Mouse (Mus musculus) midbrain, embryonic 14.5 days (tissue): ENCODE data around the gene Mndal. TPM values are rescaled to one million over a fixed set of nuclear protein-coding genes. Genes with fewer than 3 reads are reported as not detected.
"Not testable (repeated sequence)": the region's sequence is repeated elsewhere in the genome, so short reads cannot be mapped to it uniquely, and the experiment has no call there.

Experiments
- ATAC-seq: fragments of 200-750 bp; cut with Nextera tagmentation; 2 replicates; pipeline ENCODE4 v1.8.0; 2017; ENCODE audit warnings: moderate number of reproducible peaks, moderate library complexity; ENCODE audit not compliant: low FRiP score, low TSS enrichment
- DNase-seq: peaks from one replicate; pipeline ENCODE4 v3.0.0-alpha.2; 2015
- H3K27ac ChIP-seq: fragments of 300-500 bp; sonication (generic); replicated peaks from 2 replicates; pipeline ENCODE4 v1.5.1; 2014; ENCODE audit warnings: mild to moderate bottlenecking, low read depth, low read length, moderate library complexity
- H3K27me3 ChIP-seq: fragments of 300-500 bp; sonication (generic); 2 replicates; pipeline ENCODE4 v1.6.1; 2014; ENCODE audit warnings: low read length, control low read depth, mixed read lengths; ENCODE audit not compliant: control insufficient read depth, insufficient read depth
- H3K36me3 ChIP-seq: fragments of 300-500 bp; sonication (generic); 2 replicates; pipeline ENCODE4 v1.6.1; 2014; ENCODE audit warnings: low read length, control low read depth; ENCODE audit not compliant: control insufficient read depth, insufficient read depth
- H3K4me1 ChIP-seq: fragments of 300-500 bp; sonication (generic); 2 replicates; pipeline ENCODE4 v1.6.1; 2014; ENCODE audit warnings: mild to moderate bottlenecking, antibody characterized with exemption, low read length, control low read depth; ENCODE audit not compliant: control insufficient read depth, insufficient read depth
- H3K4me2 ChIP-seq: fragments of 300-500 bp; sonication (generic); 2 replicates; pipeline ENCODE4 v1.6.1; 2014; ENCODE audit warnings: mild to moderate bottlenecking, low read length, moderate library complexity
- H3K4me3 ChIP-seq: fragments of 300-500 bp; sonication (generic); replicated peaks from 2 replicates; pipeline ENCODE4 v1.5.1; 2014; ENCODE audit warnings: low read depth, low read length
- H3K9ac ChIP-seq: fragments of 300-500 bp; sonication (generic); replicated peaks from 2 replicates; pipeline ENCODE4 v1.6.1; 2014; ENCODE audit warnings: mild to moderate bottlenecking, low read length, moderate library complexity
- H3K9me3 ChIP-seq: fragments of 300-500 bp; sonication (generic); 2 replicates; pipeline ENCODE4 v1.6.1; 2016; ENCODE audit warnings: low read length, control low read depth, mixed read lengths; ENCODE audit not compliant: control insufficient read depth
- WGBS: fragments of 180-500 bp; shearing (Covaris S2); extraction: QIAGEN DNeasy Blood & Tissue Kit; methylation state at CpG from one replicate; pipeline ENCODE4 v1.1.7; 2014; 5-methylcytosine and 5-hydroxymethylcytosine counted together
- polyA plus RNA-seq: library from polyadenylated mRNA; unstranded; fragments of >200 nt; fragmentation: Nextera tagmentation; extraction: Ambion mirVana; gene quantifications from 2 replicates; pipeline ENCODE4 v1.2.1, GENCODE M21; 2014

Mndal gene
- polyA plus RNA-seq, 1 experiment from 2014 or later: 1.5 TPM

GRCm38 (mm10) chr1:173911808-173912464, 30.4 kb downstream of the Mndal start:
- H3K4me2 ChIP-seq: no peak overlapping the region
- no peak for ATAC-seq
- H3K4me3 ChIP-seq: no peak overlapping the region
- WGBS: 94% methylated on average over 2 of the region's 2 CpGs
- H3K9ac ChIP-seq: no peak overlapping the region
- H3K27me3 ChIP-seq: no peaks in the 10 kb centered on the region
- no peaks in the 10 kb centered on the region for H3K4me1 ChIP-seq
- H3K9me3 ChIP-seq: no peaks in the 10 kb centered on the region
- H3K27ac ChIP-seq: no peak overlapping the region
- no peak for DNase-seq
- no peaks in the 10 kb centered on the region for H3K36me3 ChIP-seq

- not testable (repeated sequence) for DNase-seq, H3K4me1 ChIP-seq, H3K4me2 ChIP-seq, H3K27me3 ChIP-seq, H3K9ac ChIP-seq, H3K9me3 ChIP-seq, H3K4me3 ChIP-seq, H3K36me3 ChIP-seq, H3K27ac ChIP-seq, ATAC-seq
Measured at GRCm38 (mm10) chr1:173908390-173908789, 33.9 kb downstream of the Mndal start.

GRCm38 (mm10) chr1:173905885-173906284, 36.4 kb downstream of the Mndal start:
- not testable (repeated sequence) for H3K36me3 ChIP-seq, H3K27me3 ChIP-seq, H3K4me3 ChIP-seq, H3K9me3 ChIP-seq, H3K27ac ChIP-seq, ATAC-seq, DNase-seq, H3K4me2 ChIP-seq, H3K9ac ChIP-seq, H3K4me1 ChIP-seq
- WGBS: 89% methylated on average over 4 of the region's 4 CpGs

GRCm38 (mm10) chr1:173889741-173890140, 52.5 kb downstream of the Mndal start:
- H3K4me3 ChIP-seq, H3K9ac ChIP-seq, DNase-seq, H3K9me3 ChIP-seq, H3K36me3 ChIP-seq, H3K27me3 ChIP-seq, ATAC-seq, H3K4me2 ChIP-seq, H3K4me1 ChIP-seq, H3K27ac ChIP-seq: not testable (repeated sequence)

GRCm38 (mm10) chr1:173887026-173887787, 55.1 kb downstream of the Mndal start:
- not testable (repeated sequence) for H3K27me3 ChIP-seq, H3K9me3 ChIP-seq, DNase-seq, H3K36me3 ChIP-seq, H3K9ac ChIP-seq, ATAC-seq, H3K4me3 ChIP-seq, H3K27ac ChIP-seq, H3K4me2 ChIP-seq, H3K4me1 ChIP-seq
- 100% methylated on average over 1 of the region's 2 CpGs for WGBS

GRCm38 (mm10) chr1:173880004-173880666, 62.2 kb downstream of the Mndal start:
- not testable (repeated sequence) for H3K9me3 ChIP-seq, H3K9ac ChIP-seq, H3K27me3 ChIP-seq, H3K4me3 ChIP-seq, H3K4me1 ChIP-seq, DNase-seq, H3K4me2 ChIP-seq, H3K27ac ChIP-seq, H3K36me3 ChIP-seq
- 74% methylated on average over 3 of the region's 3 CpGs for WGBS
- peak; percentile 29; the same call in 1 of the 2 replicates for ATAC-seq

GRCm38 (mm10) chr1:173879225-173879987, 62.9 kb downstream of the Mndal start:
- ATAC-seq, H3K4me1 ChIP-seq, DNase-seq, H3K9ac ChIP-seq, H3K27me3 ChIP-seq, H3K4me3 ChIP-seq, H3K9me3 ChIP-seq, H3K36me3 ChIP-seq, H3K4me2 ChIP-seq, H3K27ac ChIP-seq: not testable (repeated sequence)
- WGBS: 82% methylated on average over 5 of the region's 5 CpGs

- not testable (repeated sequence) for H3K4me3 ChIP-seq, DNase-seq, H3K27ac ChIP-seq, H3K4me2 ChIP-seq, H3K9me3 ChIP-seq, ATAC-seq, H3K4me1 ChIP-seq, H3K9ac ChIP-seq, H3K27me3 ChIP-seq, H3K36me3 ChIP-seq
- 96% methylated on average over 6 of the region's 6 CpGs for WGBS
Measured at GRCm38 (mm10) chr1:173878264-173878663, 64.0 kb downstream of the Mndal start.
